Mouse (Mus musculus) kidney, postnatal 10 days (tissue): ENCODE measurements at regions not wholly inside any gene's neighbourhood (a gene's known extent, or its start where the extent isn't known, plus 50 kb on each side); places are given as distances from the start of the nearest gene placed in this dataset.

Source experiments
- DNase-seq: peaks from one replicate; pipeline ENCODE4 v3.0.0; 2021; ENCODE audit warnings: mixed read lengths

DNA sequence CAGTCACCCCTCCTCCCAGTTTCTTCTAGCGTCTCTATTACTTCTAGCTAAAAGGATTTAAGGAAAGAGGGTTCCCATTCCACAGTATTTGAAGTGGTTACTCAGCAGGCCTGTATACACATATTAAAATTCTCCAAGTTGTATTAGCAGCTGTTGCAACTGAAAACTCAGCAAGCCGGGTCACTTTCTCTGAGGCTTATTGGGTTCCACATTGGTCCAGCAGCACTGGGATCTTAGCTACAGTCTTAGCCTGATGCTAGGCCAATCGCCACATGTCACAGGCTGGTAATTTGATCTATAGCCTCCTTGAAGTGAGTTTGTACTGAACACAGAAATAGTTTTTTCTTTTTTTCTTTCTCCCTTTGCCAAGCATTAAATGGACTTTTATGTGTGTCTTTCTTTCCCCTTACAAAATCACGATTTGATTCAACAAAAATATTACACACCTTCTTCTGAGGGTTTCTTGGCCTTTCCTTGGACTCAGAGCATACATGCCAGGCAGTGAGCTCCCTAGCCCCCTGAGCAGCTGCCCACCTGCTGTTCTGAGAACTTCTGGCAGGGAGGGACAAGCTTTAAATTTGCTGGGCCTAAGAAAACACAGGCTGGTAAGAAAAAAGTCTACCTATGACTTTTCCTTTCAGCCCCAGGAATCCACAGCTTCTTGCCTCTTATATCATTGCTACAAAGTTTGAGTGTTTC lies 297.3 kb downstream of the Kcnrg start:
- DNase-seq: no peak

GRCm38 (mm10) chr14:61918113-61918512 lies 310.9 kb downstream of the Kcnrg start:
- no peak for DNase-seq

DNA sequence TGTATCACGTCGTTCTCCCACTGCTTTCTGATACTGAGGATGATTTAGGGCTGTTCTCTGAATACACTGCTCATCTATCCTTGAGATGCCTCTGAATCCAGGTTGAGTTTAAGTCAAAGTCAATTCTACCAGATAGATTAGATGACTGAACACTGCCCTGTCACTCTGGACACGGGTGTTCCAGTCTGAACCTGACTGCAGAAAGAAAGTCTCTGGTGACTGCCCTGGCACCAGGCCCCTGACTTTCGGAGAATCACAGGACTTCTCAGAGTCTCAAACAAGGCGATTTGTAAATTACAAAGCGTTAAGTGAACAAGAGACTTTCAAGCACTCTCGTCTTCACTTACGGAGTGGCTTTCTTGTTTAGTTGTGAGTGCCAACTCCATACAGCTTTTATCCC lies 324.6 kb downstream of the Kcnrg start:
- DNase-seq: no peak

DNA sequence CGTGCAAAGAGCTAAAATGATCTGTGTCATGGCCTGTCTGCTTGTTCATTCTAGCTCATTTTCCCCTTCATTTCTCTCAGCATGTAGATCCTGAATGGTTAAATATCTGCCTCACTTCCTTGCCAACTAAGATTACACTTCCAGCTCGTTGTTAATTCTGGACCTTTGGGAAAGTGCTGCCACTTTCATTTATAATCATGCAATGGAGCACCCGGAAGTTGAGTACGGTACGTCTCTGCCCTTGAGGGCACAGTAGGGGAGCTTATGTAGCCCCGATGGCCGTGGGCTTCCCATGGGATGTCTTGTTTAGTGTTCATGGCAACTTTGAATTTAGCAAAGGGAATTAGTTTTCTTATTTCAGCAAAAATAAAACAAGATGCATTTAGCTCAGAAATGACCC lies 334.4 kb downstream of the Kcnrg start:
- no peak for DNase-seq

DNA sequence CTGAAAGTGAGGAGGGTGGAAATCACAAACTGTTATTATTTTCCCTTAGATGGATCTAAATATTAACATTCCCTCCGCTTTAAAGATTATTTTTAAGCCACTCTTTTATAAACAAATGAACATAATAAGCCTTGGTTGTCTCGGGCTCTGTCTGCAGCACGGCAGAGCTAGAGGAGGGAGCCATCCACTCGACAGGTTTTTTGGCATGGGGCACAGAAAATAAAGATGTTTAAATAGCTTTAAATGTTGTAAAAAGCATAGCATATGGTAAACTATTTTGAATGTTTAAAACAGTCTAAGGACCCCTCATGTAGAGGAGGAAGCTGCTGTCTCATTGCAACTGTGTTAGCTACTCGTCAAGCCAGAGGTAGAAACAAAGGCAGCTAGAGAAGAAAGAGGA lies 338.4 kb downstream of the Kcnrg start:
- DNase-seq: no peak

- DNase-seq: no peak
Observed at GRCm38 (mm10) chr14:61949446-61949845, 342.2 kb downstream of the Kcnrg start.

- DNase-seq: no peak
Observed at GRCm38 (mm10) chr14:61950004-61950403, 342.4 kb upstream of the Rnaseh2b start.

DNA sequence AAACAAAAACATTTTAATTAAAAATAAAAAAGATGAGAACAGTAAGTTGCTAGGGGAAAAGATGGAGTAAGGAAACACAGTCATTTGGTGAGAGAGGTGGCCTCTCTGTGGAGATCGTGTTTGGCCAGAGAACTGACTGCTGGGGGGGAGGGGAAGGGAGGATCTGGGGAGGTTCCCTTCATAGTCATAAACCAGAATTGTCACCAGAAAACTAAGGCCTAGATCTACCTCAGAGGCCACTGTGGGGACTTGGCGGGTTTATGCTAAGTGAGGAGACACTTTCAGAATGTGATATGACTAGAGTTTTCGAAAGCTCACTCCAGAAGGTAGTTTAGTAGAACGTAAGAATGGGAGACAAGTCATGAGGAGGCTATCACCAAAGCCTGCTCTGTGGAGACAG lies 339.4 kb upstream of the Rnaseh2b start:
- no peak for DNase-seq

GRCm38 (mm10) chr14:61955416-61955815 lies 337.0 kb upstream of the Rnaseh2b start:
- DNase-seq: no peak

- no peak for DNase-seq
Observed at GRCm38 (mm10) chr14:61960243-61960957, 332.0 kb upstream of the Rnaseh2b start.

DNA sequence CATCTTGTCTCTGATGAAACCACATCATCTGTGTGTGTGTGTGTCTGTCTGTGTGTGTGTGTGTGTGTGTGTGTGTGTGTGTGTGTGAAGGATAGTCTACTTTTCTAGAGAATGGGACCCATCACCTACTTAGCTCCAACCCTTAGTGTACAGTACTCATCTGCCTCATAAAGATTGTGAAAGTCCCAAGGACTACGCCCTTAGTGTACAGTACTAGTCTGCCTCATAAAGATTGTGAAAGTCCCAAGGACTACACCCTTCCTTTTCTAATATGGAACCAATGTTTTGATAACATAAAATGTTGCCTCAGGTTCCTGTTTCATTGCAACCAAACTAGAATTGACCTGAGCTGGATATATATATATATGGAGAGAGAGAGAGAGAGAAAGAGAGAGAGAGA lies 323.9 kb upstream of the Rnaseh2b start:
- no peak for DNase-seq

- no peak for DNase-seq
Observed at GRCm38 (mm10) chr14:61968957-61969535, 323.3 kb upstream of the Rnaseh2b start.

GRCm38 (mm10) chr14:61970591-61970990 lies 321.8 kb upstream of the Rnaseh2b start:
- peak; percentile 66 for DNase-seq

GRCm38 (mm10) chr14:61971100-61972088 lies 321.0 kb upstream of the Rnaseh2b start:
- DNase-seq: peak; percentile 36

DNA sequence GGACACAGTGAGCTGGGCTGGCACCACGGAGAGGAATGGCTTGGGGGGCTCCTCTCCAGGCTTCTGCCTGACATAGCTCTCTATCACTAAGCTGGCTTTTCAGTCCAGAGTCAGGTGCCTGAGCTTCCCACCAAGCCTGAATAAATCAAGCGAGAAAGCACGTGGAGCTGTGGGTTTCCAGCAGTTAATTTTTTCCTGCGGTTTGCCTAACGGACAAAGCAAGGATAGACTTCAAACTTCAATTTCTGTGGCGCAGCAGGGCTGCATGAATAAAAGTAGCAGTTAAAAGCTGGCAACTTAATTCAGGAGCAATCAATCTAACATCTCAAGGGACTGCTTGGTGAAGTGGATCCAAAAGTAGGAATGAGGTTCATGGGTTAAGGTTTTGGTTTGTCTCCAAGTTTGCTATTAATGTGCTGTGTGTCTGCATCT lies 317.1 kb upstream of the Rnaseh2b start:
- peak; percentile 54 for DNase-seq

- no peak for DNase-seq
Observed at GRCm38 (mm10) chr14:61980581-61980980, 311.8 kb upstream of the Rnaseh2b start.

DNA sequence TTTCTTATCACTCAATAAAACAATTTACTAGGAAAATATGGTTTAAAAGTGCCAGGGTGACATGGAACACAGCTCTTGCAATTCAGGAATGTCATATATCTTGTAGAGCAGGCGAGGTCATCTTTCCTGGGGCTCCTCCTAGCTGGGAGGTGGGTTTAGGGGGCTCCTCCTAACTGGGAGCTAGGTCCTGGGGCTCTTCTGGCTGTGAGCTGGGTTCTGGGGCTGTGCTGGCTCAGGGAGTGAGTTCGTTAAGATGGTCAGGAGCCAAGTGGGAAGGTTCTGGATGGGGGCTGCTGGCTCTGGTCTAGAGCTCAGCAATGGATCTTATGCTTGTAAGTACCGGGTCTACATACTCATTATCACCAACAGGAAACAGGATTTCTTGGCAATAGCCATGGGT lies 306.8 kb upstream of the Rnaseh2b start:
- DNase-seq: no peak

GRCm38 (mm10) chr14:61986203-61986602 lies 306.2 kb upstream of the Rnaseh2b start:
- no peak for DNase-seq

- DNase-seq: no peak
Observed at GRCm38 (mm10) chr14:61995253-61995652, 297.1 kb upstream of the Rnaseh2b start.

- no peak for DNase-seq
Observed at GRCm38 (mm10) chr14:61997736-61998135, 294.7 kb upstream of the Rnaseh2b start.

- DNase-seq: no peak
Observed at GRCm38 (mm10) chr14:61998259-61998658, 294.1 kb upstream of the Rnaseh2b start.

DNA sequence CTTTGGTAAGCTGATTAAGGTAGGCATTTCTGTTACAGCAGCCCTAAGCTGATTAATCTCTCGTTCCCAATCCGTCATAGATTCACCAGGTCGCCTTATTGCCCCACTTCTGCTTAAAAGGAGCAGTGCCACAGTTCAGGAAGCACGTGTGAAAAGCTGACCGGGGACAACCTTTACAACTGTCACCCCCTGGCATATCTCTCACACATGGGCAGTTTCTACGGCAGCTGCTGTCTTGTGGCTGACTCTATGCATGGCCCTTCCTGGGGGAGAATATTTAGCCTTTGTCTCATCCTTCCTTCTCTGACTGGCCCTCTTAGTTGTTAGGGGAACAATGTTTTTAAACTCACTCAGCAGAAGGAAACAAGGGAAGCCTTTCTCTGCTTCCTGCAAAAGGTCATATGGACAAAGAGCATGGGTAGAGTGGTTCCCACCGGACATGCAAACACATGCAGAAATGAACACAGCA lies 290.9 kb upstream of the Rnaseh2b start:
- DNase-seq: peak; percentile 16

GRCm38 (mm10) chr14:62002131-62002530 lies 290.3 kb upstream of the Rnaseh2b start:
- peak; percentile 15 for DNase-seq
